Mouse (Mus musculus) intestine, embryonic 16.5 days (tissue): ENCODE results near the gene Crygd. TPM values are rescaled to one million over a fixed set of nuclear protein-coding genes. Genes with fewer than 3 reads are reported as not detected.
A peak's percentile ranks its signal among the peaks of the same experiment; 100 is the strongest.

Experiments used
- ATAC-seq: fragments of 200-750 bp; cut with Nextera tagmentation; 2 replicates; pipeline ENCODE4 v1.8.0; 2017; ENCODE audit warnings: moderate TSS enrichment, moderate library complexity
- H3K27ac ChIP-seq: fragments of 300-500 bp; sonication (generic); 2 replicates; pipeline ENCODE4 v1.5.1; 2014; ENCODE audit warnings: mild to moderate bottlenecking, low read length
- H3K27me3 ChIP-seq: fragments of 300-500 bp; sonication (generic); replicated peaks from 2 replicates; pipeline ENCODE4 v1.6.1; 2014; ENCODE audit warnings: low read length, control low read depth, mixed read lengths; ENCODE audit not compliant: control insufficient read depth, insufficient read depth
- H3K36me3 ChIP-seq: fragments of 300-500 bp; sonication (generic); 2 replicates; pipeline ENCODE4 v1.6.1; 2014; ENCODE audit warnings: low read length, control low read depth; ENCODE audit not compliant: control insufficient read depth, insufficient read depth
- H3K4me1 ChIP-seq: fragments of 300-500 bp; sonication (generic); 2 replicates; pipeline ENCODE4 v1.6.1; 2014; ENCODE audit warnings: low read length, control low read depth, mixed read lengths; ENCODE audit not compliant: control insufficient read depth, insufficient read depth
- H3K4me2 ChIP-seq: fragments of 300-500 bp; sonication (generic); 2 replicates; pipeline ENCODE4 v1.6.1; 2014; ENCODE audit warnings: low read depth, low read length, control low read depth
- H3K4me3 ChIP-seq: fragments of 300-500 bp; sonication (generic); 2 replicates; pipeline ENCODE4 v1.5.1; 2014; ENCODE audit warnings: mild to moderate bottlenecking, low read length
- H3K9ac ChIP-seq: fragments of 300-500 bp; sonication (generic); 2 replicates; pipeline ENCODE4 v1.6.1; 2014; ENCODE audit warnings: low read depth, low read length
- H3K9me3 ChIP-seq: fragments of 300-500 bp; sonication (generic); 2 replicates; pipeline ENCODE4 v1.6.1; 2016; ENCODE audit warnings: low read length, control low read depth; ENCODE audit not compliant: control insufficient read depth
- WGBS: fragments of 180-500 bp; shearing (Covaris S2); extraction: QIAGEN DNeasy Blood & Tissue Kit; methylation state at CpG from one replicate; pipeline ENCODE4 v1.1.7; 2014; 5-methylcytosine and 5-hydroxymethylcytosine counted together
- polyA plus RNA-seq: library from polyadenylated mRNA; unstranded; fragments of >200 nt; fragmentation: Nextera tagmentation; extraction: Ambion mirVana; gene quantifications from 2 replicates; pipeline ENCODE4 v1.2.1, GENCODE M21; 2015

Gene Crygd
- not detected in 2 replicates for polyA plus RNA-seq

- 0 out of 2 replicates have a peak, but pooled peaks cover 3% of the 10 kb centered on the region for H3K4me1 ChIP-seq
- no peak within 1 kb of the TSS for H3K27ac ChIP-seq
- H3K4me2 ChIP-seq: no peak within 1 kb of the TSS
- ATAC-seq: no peak
- no peaks in the 10 kb centered on the region for H3K36me3 ChIP-seq
- H3K27me3 ChIP-seq: no peaks in the 10 kb centered on the region
- no peak within 1 kb of the TSS for H3K4me3 ChIP-seq
- no peak within 1 kb of the TSS for H3K9ac ChIP-seq
- no peaks in the 10 kb centered on the region for H3K9me3 ChIP-seq
- WGBS: 82% methylated on average over 8 of the region's 8 CpGs
Measured at GRCm38 (mm10) chr1:65063352-65063751, at the start of gene Crygd. TSS of gene Crygd (minus strand) at chr1:65063452.

DNA sequence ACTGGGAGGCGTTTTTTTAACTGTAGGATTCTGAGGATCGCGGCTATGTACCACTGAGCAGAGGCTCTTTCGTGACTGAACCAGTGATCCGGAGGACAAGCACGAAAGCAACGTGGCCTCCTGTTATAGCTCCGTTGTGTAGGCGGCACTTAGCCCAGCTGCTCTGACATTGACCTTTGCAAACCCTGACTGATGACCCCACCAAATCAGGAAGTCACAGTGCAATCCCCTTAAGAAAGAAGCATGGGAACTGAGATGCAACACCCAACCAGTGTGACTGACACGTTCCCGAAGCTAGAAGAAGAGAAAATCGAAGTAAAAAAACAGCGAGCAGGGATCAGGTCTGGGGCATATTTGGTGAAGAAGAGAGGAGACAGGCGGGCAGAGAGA, 49.5 kb upstream of the Crygd start:
- no peak for ATAC-seq
- no peaks in the 10 kb centered on the region for H3K36me3 ChIP-seq
- no peaks in the 10 kb centered on the region for H3K9me3 ChIP-seq
- H3K4me1 ChIP-seq: 0 out of 2 replicates have a peak, but pooled peaks cover under 1% of the 10 kb centered on the region
- H3K27me3 ChIP-seq: no peaks in the 10 kb centered on the region
- WGBS: 55% methylated on average over 14 of the region's 14 CpGs
- no peak overlapping the region for H3K4me3 ChIP-seq
- H3K4me2 ChIP-seq: peak overlapping the region; percentile 6; the same call in 1 of the 2 replicates
- H3K27ac ChIP-seq: no peak overlapping the region
- H3K9ac ChIP-seq: 0 out of 2 replicates have a peak overlapping the region, but pooled peaks have one; percentile 8

- Histone ChIP-seq H3K27ac (no peak overlapping the region), H3K27me3 (no peaks in the 10 kb centered on the region), H3K9ac (0 out of 2 replicates have a peak overlapping the region, but pooled peaks have one; percentile 8), H3K36me3 (no peaks in the 10 kb centered on the region), H3K4me2 (peak overlapping the region; percentile 6; the same call in 1 of the 2 replicates), H3K4me1 (no peaks in the 10 kb centered on the region), H3K9me3 (no peaks in the 10 kb centered on the region), H3K4me3 (no peak overlapping the region)
- ATAC-seq: peak; percentile 70
- WGBS: 9% methylated on average over 8 of the region's 8 CpGs
Measured at GRCm38 (mm10) chr1:65112031-65112806, 49.0 kb upstream of the Crygd start.

DNA sequence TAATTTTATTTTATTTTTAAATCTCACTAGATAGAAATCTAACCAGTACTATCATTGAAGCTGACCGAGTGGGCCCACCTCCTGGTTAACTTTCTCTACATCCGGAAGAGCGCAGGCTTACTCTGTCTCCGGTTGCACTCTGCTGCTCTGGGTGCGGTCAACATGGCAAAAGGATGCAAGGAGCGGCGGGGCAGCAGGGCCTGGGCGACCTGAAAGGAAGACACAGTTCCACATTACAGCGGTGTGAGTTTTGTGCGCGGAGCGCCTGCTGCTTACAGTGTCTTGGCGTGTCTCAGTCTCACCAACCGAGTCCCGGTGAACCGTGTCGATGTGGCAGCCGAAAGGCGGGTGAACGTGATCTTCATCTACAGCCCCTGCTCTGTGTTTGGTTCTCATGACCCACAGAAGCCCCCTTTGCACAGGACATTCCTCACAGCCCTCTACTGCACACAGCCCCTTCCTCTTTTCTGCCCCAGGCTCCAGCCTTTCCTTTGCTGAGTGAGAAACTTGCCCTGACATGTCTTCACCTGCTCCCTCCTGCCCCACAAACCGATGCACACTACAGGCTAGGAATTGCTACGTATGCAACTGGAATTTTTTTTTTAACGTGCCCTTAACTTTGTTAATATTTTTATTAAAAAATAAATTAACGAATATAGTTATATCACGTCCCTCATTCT, 46.6 kb upstream of the Crygd start:
- ATAC-seq: no peak

DNA sequence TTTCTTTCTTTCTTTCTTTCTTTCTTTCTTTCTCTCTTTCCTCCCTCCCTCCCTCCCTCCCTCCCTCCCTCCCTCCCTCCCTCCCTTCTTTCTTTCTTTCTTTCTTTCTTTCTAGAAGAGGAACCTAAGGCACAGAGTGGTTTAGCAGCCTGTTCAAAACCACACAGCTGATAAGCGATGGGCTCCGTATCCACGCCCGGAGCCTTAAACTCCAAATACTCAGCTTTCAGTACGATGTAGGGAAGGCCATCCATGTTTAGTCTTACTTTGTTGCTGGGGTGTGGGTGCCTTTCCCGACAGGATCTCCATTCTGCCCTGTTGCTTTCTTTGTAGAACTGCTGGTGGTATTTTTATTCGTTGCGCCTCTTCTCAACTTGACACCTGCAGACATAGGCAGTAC, 45.9 kb upstream of the Crygd start:
- Histone ChIP-seq H3K27ac (no peak overlapping the region), H3K36me3 (no peaks in the 10 kb centered on the region), H3K4me1 (no peaks in the 10 kb centered on the region), H3K9ac (no peak overlapping the region), H3K27me3 (no peaks in the 10 kb centered on the region), H3K9me3 (no peaks in the 10 kb centered on the region), H3K4me2 (no peak overlapping the region), H3K4me3 (no peak overlapping the region)
- 87% methylated on average over 8 of the region's 8 CpGs for WGBS
- ATAC-seq: no peak

More for the DNA sequence above, 46.6 kb upstream of the Crygd start:
- Histone ChIP-seq H3K9me3 (no peaks in the 10 kb centered on the region), H3K4me2 (no peak overlapping the region), H3K27me3 (no peaks in the 10 kb centered on the region), H3K9ac (no peak overlapping the region), H3K27ac (no peak overlapping the region), H3K36me3 (no peaks in the 10 kb centered on the region), H3K4me3 (no peak overlapping the region), H3K4me1 (no peaks in the 10 kb centered on the region)
- WGBS: 75% methylated on average over 25 of the region's 25 CpGs

GRCm38 (mm10) chr1:65107654-65108279, 44.5 kb upstream of the Crygd start:
- Histone ChIP-seq H3K9ac (no peak overlapping the region), H3K27me3 (no peaks in the 10 kb centered on the region), H3K9me3 (no peaks in the 10 kb centered on the region), H3K36me3 (no peaks in the 10 kb centered on the region), H3K27ac (no peak overlapping the region), H3K4me1 (no peaks in the 10 kb centered on the region), H3K4me3 (no peak overlapping the region), H3K4me2 (no peak overlapping the region)
- no peak for ATAC-seq
- WGBS: 87% methylated on average over 10 of the region's 10 CpGs

- 92% methylated on average over 11 of the region's 11 CpGs for WGBS
- no peaks in the 10 kb centered on the region for H3K27me3 ChIP-seq
- no peaks in the 10 kb centered on the region for H3K4me1 ChIP-seq
- H3K9me3 ChIP-seq: no peaks in the 10 kb centered on the region
- H3K9ac ChIP-seq: no peak within 1 kb of the TSS
- H3K4me3 ChIP-seq: no peak within 1 kb of the TSS
- no peak within 1 kb of the TSS for H3K27ac ChIP-seq
- H3K4me2 ChIP-seq: no peak within 1 kb of the TSS
- ATAC-seq: no peak
- H3K36me3 ChIP-seq: no peaks in the 10 kb centered on the region
Measured at GRCm38 (mm10) chr1:65103273-65103672, 40.0 kb upstream of the Crygd start, which contains the start of gene Cryga. TSS of gene Cryga (minus strand) at chr1:65103373.

- H3K4me1 ChIP-seq: no peaks in the 10 kb centered on the region
- no peak overlapping the region for H3K27ac ChIP-seq
- 77% methylated on average over 3 of the region's 3 CpGs for WGBS
- no peaks in the 10 kb centered on the region for H3K36me3 ChIP-seq
- no peak overlapping the region for H3K4me3 ChIP-seq
- no peaks in the 10 kb centered on the region for H3K27me3 ChIP-seq
- H3K4me2 ChIP-seq: no peak overlapping the region
- ATAC-seq: peak; percentile 60; the same call in 1 of the 2 replicates
- no peak overlapping the region for H3K9ac ChIP-seq
- no peaks in the 10 kb centered on the region for H3K9me3 ChIP-seq
Measured at GRCm38 (mm10) chr1:65096953-65097352, 33.7 kb upstream of the Crygd start.

GRCm38 (mm10) chr1:65091566-65091965, 28.3 kb upstream of the Crygd start:
- no peak for ATAC-seq
- no peaks in the 10 kb centered on the region for H3K36me3 ChIP-seq

More at GRCm38 (mm10) chr1:65091566-65091965, 28.3 kb upstream of the Crygd start:
- Histone ChIP-seq H3K4me2 (no peak overlapping the region), H3K9ac (no peak overlapping the region), H3K27me3 (no peaks in the 10 kb centered on the region), H3K9me3 (no peaks in the 10 kb centered on the region), H3K27ac (no peak overlapping the region), H3K4me3 (no peak overlapping the region), H3K4me1 (no peaks in the 10 kb centered on the region)
- 91% methylated on average over 3 of the region's 3 CpGs for WGBS
